Mouse (Mus musculus) right cerebral cortex, postnatal 4 days (tissue): ENCODE measurements around the gene Tmppe.
A peak's percentile ranks its signal among the peaks of the same experiment; 100 is the strongest.
"Not testable (repeated sequence)": the region's sequence is repeated elsewhere in the genome, so short reads cannot be mapped to it uniquely, and the experiment has no call there.

Experiments
- DNase-seq: peaks from one replicate; pipeline ENCODE4 v3.0.0-alpha.2; 2022

Gene Tmppe

GRCm38 (mm10) chr9:114400949-114401684 is at the start of gene Tmppe, which contains the start of gene Glb1:
TSS of gene Tmppe (plus strand) at chr9:114401105.
TSS of gene Glb1 (plus strand) at chr9:114401076.
- peak; percentile 78 for DNase-seq

GRCm38 (mm10) chr9:114367783-114368470 is 33.0 kb upstream of the Tmppe start:
- DNase-seq = peak; percentile 89

- DNase-seq = no peak
These were observed 32.4 kb upstream of the Tmppe start for GRCm38 (mm10) chr9:114368471-114368858.

- not testable (repeated sequence) for DNase-seq
These were observed 31.5 kb upstream of the Tmppe start for GRCm38 (mm10) chr9:114369389-114369788.

GRCm38 (mm10) chr9:114371717-114372116 is 29.2 kb upstream of the Tmppe start:
- peak; percentile 62 for DNase-seq

- no peak for DNase-seq
These were observed 25.5 kb upstream of the Tmppe start for GRCm38 (mm10) chr9:114375276-114375962.

GRCm38 (mm10) chr9:114377168-114377567 is 23.7 kb upstream of the Tmppe start:
- DNase-seq = no peak

GRCm38 (mm10) chr9:114379871-114380270 is 21.0 kb upstream of the Tmppe start:
- no peak for DNase-seq

GRCm38 (mm10) chr9:114380881-114381733 is 19.8 kb upstream of the Tmppe start:
- no peak for DNase-seq

- DNase-seq = no peak
These were observed 17.8 kb upstream of the Tmppe start for GRCm38 (mm10) chr9:114382936-114383710.

- no peak for DNase-seq
These were observed 16.2 kb upstream of the Tmppe start for GRCm38 (mm10) chr9:114384691-114385090.

- DNase-seq = no peak
These were observed 15.7 kb upstream of the Tmppe start for GRCm38 (mm10) chr9:114385160-114385559.

GRCm38 (mm10) chr9:114387086-114387485 is 13.8 kb upstream of the Tmppe start:
- no peak for DNase-seq

- DNase-seq = no peak
These were observed 12.6 kb upstream of the Tmppe start for GRCm38 (mm10) chr9:114388288-114388687.

GRCm38 (mm10) chr9:114388701-114389370 is 12.1 kb upstream of the Tmppe start:
- no peak for DNase-seq

- no peak for DNase-seq
These were observed 11.5 kb upstream of the Tmppe start for GRCm38 (mm10) chr9:114389371-114389904.

- peak; percentile 47 for DNase-seq
These were observed 10.8 kb upstream of the Tmppe start, which contains the start of gene Crtap for GRCm38 (mm10) chr9:114389905-114390748. TSS of gene Crtap (minus strand) at chr9:114390675.

GRCm38 (mm10) chr9:114390749-114391075 is 10.2 kb upstream of the Tmppe start:
- DNase-seq = no peak

GRCm38 (mm10) chr9:114394136-114394535 is 6.8 kb upstream of the Tmppe start:
- DNase-seq = not testable (repeated sequence)

- no peak for DNase-seq
These were observed 6.2 kb upstream of the Tmppe start for GRCm38 (mm10) chr9:114394677-114395076.
